11 mouse cellular contexts compared by ENCODE assay signal in genomic region chr9:35363936-35364335, GRCm38 (mm10). TPM values are rescaled to one million over a fixed set of nuclear protein-coding genes. Genes with fewer than 3 reads are reported as not detected.
DNase-seq lines count a peak whose midpoint lies in the region; ATAC-seq and TF ChIP-seq lines count a peak whose summit lies in the region.
"Had no signal": no experiment of that assay in that cellular context is flagged by ENCODE, and none has a peak within 500 bp of the region (broad histone marks: within the 10 kb centered on the region; RNA-seq: fewer than 3 reads in every experiment).

No protein-coding gene starts in this region.

- H3K27ac ChIP-seq in forebrain, embryonic 15.5 days (replicated peaks), result peak overlapping the region; percentile 19; the same call in 1 of the 2 replicates
- no peak overlapping the region for H3K27ac ChIP-seq in thymus, adult 2 months (ENCODE audit: control insufficient read depth, insufficient read depth, low read length)
- H3K27ac ChIP-seq: hindbrain, embryonic 15.5 days; liver, embryonic 15.5 days had no signal

- H3K36me3 ChIP-seq in forebrain, embryonic 15.5 days, result no peaks in the 10 kb centered on the region
- no peaks in the 10 kb centered on the region for H3K36me3 ChIP-seq in thymus, adult 2 months (ENCODE audit: control insufficient read depth, insufficient read depth, low read length)
- H3K36me3 ChIP-seq: hindbrain, embryonic 15.5 days; liver, embryonic 15.5 days had no signal

- ATAC-seq in forebrain, embryonic 15.5 days (replicated peaks), result 0 out of 2 replicates have a peak, but pooled peaks have one; percentile 36

- TF ChIP-seq POLR2A in lung, adult 2 months (IDR thresholded peaks at IDR 0.05; ENCODE audit: borderline replicate concordance, extremely low read depth, low read depth, low read length), result no peak
- TF ChIP-seq POLR2A in thymus, adult 2 months (IDR thresholded peaks at IDR 0.05; ENCODE audit: control insufficient read depth, extremely low read depth, insufficient read depth, low read length, poor library complexity), result no peak

- peak; percentile 20 for DNase-seq in layer of hippocampus, adult 9-11 months
- DNase-seq in layer of hippocampus, adult 9-10 months (ENCODE audit: low spot score), result no peak
- DNase-seq in cerebellum, adult 11-12 months, result peak; percentile 84
- DNase-seq in cerebellum, adult 9-10 months, result peak; percentile 81
- no peak for DNase-seq in lung, adult 2 months
- no peak for DNase-seq in thymus, adult 2 months
- DNase-seq: kidney, postnatal 25 days had no signal

- no peak overlapping the region for H3K4me3 ChIP-seq in forebrain, embryonic 15.5 days
- H3K4me3 ChIP-seq in lung, adult 2 months (replicated peaks; ENCODE audit: extremely low read depth, low read depth, low read length), result no peak overlapping the region
- H3K4me3 ChIP-seq in thymus, adult 2 months (ENCODE audit: control insufficient read depth, insufficient read depth, low read length), result no peak overlapping the region
- H3K4me3 ChIP-seq: hindbrain, embryonic 15.5 days; liver, embryonic 15.5 days; megakaryocyte, embryonic 14.5 days had no signal

- no peak overlapping the region for H3K9ac ChIP-seq in forebrain, embryonic 15.5 days (replicated peaks)
- H3K9ac ChIP-seq: hindbrain, embryonic 15.5 days; liver, embryonic 15.5 days had no signal

- TF ChIP-seq CTCF in lung, adult 2 months (IDR thresholded peaks at IDR 0.05; ENCODE audit: insufficient read depth, low read length), result no peak
- TF ChIP-seq CTCF in thymus, adult 2 months (IDR thresholded peaks at IDR 0.05; ENCODE audit: borderline replicate concordance, control insufficient read depth, extremely low read depth, insufficient read depth, low read length, poor library complexity), result no peak

- 44% methylated on average over 4 of the region's 4 CpGs for WGBS in forebrain, embryonic 15.5 days
- WGBS in lung, adult 2 months, result 67% methylated on average over 4 of the region's 4 CpGs
- WGBS in thymus, adult 2 months, result 82% methylated on average over 4 of the region's 4 CpGs

- H3K27me3 ChIP-seq in forebrain, embryonic 15.5 days, result no peaks in the 10 kb centered on the region
- H3K27me3 ChIP-seq in thymus, adult 2 months (ENCODE audit: control insufficient read depth, insufficient read depth, low read length), result no peaks in the 10 kb centered on the region
- H3K27me3 ChIP-seq: hindbrain, embryonic 15.5 days; liver, embryonic 15.5 days had no signal

- peaks cover 50% of the 10 kb centered on the region for H3K4me1 ChIP-seq in forebrain, embryonic 15.5 days
- no peaks in the 10 kb centered on the region; the same call in 1 of the 2 replicates for H3K4me1 ChIP-seq in lung, adult 2 months (ENCODE audit: control insufficient read depth, insufficient read depth, low read length)
- no peaks in the 10 kb centered on the region for H3K4me1 ChIP-seq in thymus, adult 2 months (replicated peaks; ENCODE audit: control insufficient read depth, insufficient read depth, low read length)
- H3K4me1 ChIP-seq: liver, embryonic 15.5 days; megakaryocyte, embryonic 14.5 days had no signal

- H3K9me3 ChIP-seq in forebrain, embryonic 15.5 days, result no peaks in the 10 kb centered on the region
- H3K9me3 ChIP-seq: hindbrain, embryonic 15.5 days; liver, embryonic 15.5 days; megakaryocyte, embryonic 14.5 days had no signal

- no peak overlapping the region for H3K4me2 ChIP-seq in forebrain, embryonic 15.5 days (replicated peaks)
- H3K4me2 ChIP-seq: hindbrain, embryonic 15.5 days; liver, embryonic 15.5 days had no signal

RNA-seq across cellular contexts. Expression of gene Cdon, which starts 57.0 kb away (rescaled TPM):
- polyA plus RNA-seq in forebrain, embryonic 15.5 days (2015; fragmentation: Nextera tagmentation; extraction: Ambion mirVana), result 15.0 and 18.2 TPM in 2 replicates
- polyA plus RNA-seq in lung, adult 2 months (2012; rRNA removed), result 5.4 and 7.1 TPM in 2 replicates
- polyA plus RNA-seq in thymus, adult 2 months (2012; rRNA removed), result 8.7 and 8.8 TPM in 2 replicates

Comparison
In these comparisons a context has a peak if more than half of its experiments do, and no peak if none do; other contexts are left out.
1. DNase-seq: peak in layer of hippocampus, adult 9-11 months (single experiment), cerebellum, adult 11-12 months (single experiment) and cerebellum, adult 9-10 months (single experiment); none in layer of hippocampus, adult 9-10 months (single experiment), lung, adult 2 months (single experiment) and thymus, adult 2 months (single experiment).